ENCODE assay signal across 9 mouse cellular contexts in the genomic region with DNA sequence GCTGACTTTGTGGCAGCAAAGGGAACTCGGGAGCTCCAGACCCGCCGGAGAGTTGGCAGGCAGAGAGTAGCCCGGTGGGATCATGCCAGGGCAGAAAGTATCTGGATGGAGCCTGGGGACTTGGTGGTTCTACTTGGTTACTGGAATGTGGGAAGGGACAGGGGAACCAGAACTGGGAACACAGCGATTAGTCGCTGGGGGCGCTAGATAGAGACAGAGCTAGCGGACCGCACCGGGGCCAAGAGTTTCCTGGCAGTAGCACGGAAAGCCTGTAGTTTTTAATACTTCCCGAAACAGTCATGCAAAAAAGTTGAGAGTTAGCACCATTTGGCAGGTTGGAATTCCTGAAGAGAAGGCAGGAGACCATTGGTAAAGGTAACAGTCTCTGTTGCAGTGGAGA. TPM values are rescaled to one million over a fixed set of nuclear protein-coding genes. Genes with fewer than 3 reads are reported as not detected.
A peak's percentile ranks its signal among the peaks of the same experiment; 100 is the strongest.
DNase-seq lines count a peak whose midpoint lies in the region; ATAC-seq and TF ChIP-seq lines count a peak whose summit lies in the region.
"Had no signal": no experiment of that assay in that cellular context is flagged by ENCODE, and none has a peak within 500 bp of the region (broad histone marks: within the 10 kb centered on the region; RNA-seq: fewer than 3 reads in every experiment).

No protein-coding gene starts in this region.

- H3K36me3 ChIP-seq in neural tube, embryonic 11.5 days (ENCODE audit: control insufficient read depth, insufficient read depth, low read length) = no peaks in the 10 kb centered on the region
- no peaks in the 10 kb centered on the region for H3K36me3 ChIP-seq in heart, embryonic 14.5 days (ENCODE audit: control insufficient read depth, insufficient read depth, low read length)
- no peaks in the 10 kb centered on the region for H3K36me3 ChIP-seq in liver, adult 2 months (ENCODE audit: control insufficient read depth, insufficient read depth, low read length)
- H3K36me3 ChIP-seq: embryonic facial prominence, embryonic 12.5 days had no signal

- no peak overlapping the region for H3K9ac ChIP-seq in neural tube, embryonic 11.5 days (ENCODE audit: low read length)
- H3K9ac ChIP-seq in heart, embryonic 14.5 days (ENCODE audit: low read length) = peak overlapping the region; percentile 25; the same call in 1 of the 2 replicates
- H3K9ac ChIP-seq in liver, adult 2 months (ENCODE audit: low read depth, low read length) = no peak overlapping the region
- H3K9ac ChIP-seq: embryonic facial prominence, embryonic 12.5 days had no signal

- no peak for ATAC-seq in neural tube, embryonic 11.5 days (ENCODE audit: insufficient read depth, low FRiP score, low TSS enrichment)
- ATAC-seq in heart, embryonic 14.5 days (ENCODE audit: insufficient number of reproducible peaks, insufficient read depth, low FRiP score, low read depth) = no peak

- no peak overlapping the region for H3K4me2 ChIP-seq in neural tube, embryonic 11.5 days (ENCODE audit: low read depth)
- peak overlapping the region; percentile 38 for H3K4me2 ChIP-seq in heart, embryonic 14.5 days (ENCODE audit: low read length)
- H3K4me2 ChIP-seq: embryonic facial prominence, embryonic 12.5 days had no signal

- DNase-seq in cerebellum, adult 11 months = peak; percentile 7
- DNase-seq in cerebellum, adult 11-12 months = no peak
- peak; percentile 28 for DNase-seq in neural tube, embryonic 11.5 days (ENCODE audit: low spot score)
- DNase-seq in neural tube, embryonic 10.5 days (ENCODE audit: extremely low spot score, low spot score) = no peak
- DNase-seq in liver, adult 2 months (ENCODE audit: extremely low read depth, low read depth, low spot score) = no peak
- peak; percentile 22 to 28 for DNase-seq in spleen, postnatal 14 days (ENCODE audit: low spot score in 2 of 2)
- DNase-seq in urinary bladder, adult 18-20 months (ENCODE audit: low spot score in 2 of 2) = no peak

- 19% methylated on average over 12 of the region's 12 CpGs for WGBS in neural tube, embryonic 11.5 days
- 14% methylated on average over 12 of the region's 12 CpGs for WGBS in heart, embryonic 14.5 days
- WGBS in liver, adult 2 months = 24% methylated on average over 12 of the region's 12 CpGs

- H3K79me2 ChIP-seq in liver, adult 2 months (ENCODE audit: control insufficient read depth, insufficient read depth, low read length) = no peaks in the 10 kb centered on the region

- TF ChIP-seq CTCF in liver, adult 2 months (IDR thresholded peaks at IDR 0.05; ENCODE audit: low read depth, low read length) = peak; percentile 30; the same call in 1 of the 2 replicates

- H3K4me3 ChIP-seq in neural tube, embryonic 11.5 days (ENCODE audit: low read depth, low read length) = no peak overlapping the region
- H3K4me3 ChIP-seq in heart, embryonic 14.5 days (ENCODE audit: control insufficient read depth in 1 of 2, insufficient read depth in 1 of 2, low read depth in 1 of 2, low read length in 2 of 2) = no peak overlapping the region
- H3K4me3 ChIP-seq in liver, adult 2 months (ENCODE audit: insufficient read depth, low read depth, low read length) = no peak overlapping the region
- H3K4me3 ChIP-seq: embryonic facial prominence, embryonic 12.5 days had no signal

- H3K9me3 ChIP-seq in neural tube, embryonic 11.5 days (ENCODE audit: control insufficient read depth, low read length) = no peaks in the 10 kb centered on the region
- no peaks in the 10 kb centered on the region for H3K9me3 ChIP-seq in heart, embryonic 14.5 days (ENCODE audit: control insufficient read depth, low read length)
- H3K9me3 ChIP-seq: embryonic facial prominence, embryonic 12.5 days had no signal

- no peaks in the 10 kb centered on the region for H3K27me3 ChIP-seq in neural tube, embryonic 11.5 days (ENCODE audit: control insufficient read depth, insufficient read depth, low read length)
- H3K27me3 ChIP-seq in heart, embryonic 14.5 days (ENCODE audit: control insufficient read depth, insufficient read depth, low read length) = no peaks in the 10 kb centered on the region
- H3K27me3 ChIP-seq in liver, adult 2 months (ENCODE audit: control insufficient read depth, insufficient read depth, low read length) = no peaks in the 10 kb centered on the region
- H3K27me3 ChIP-seq: embryonic facial prominence, embryonic 12.5 days had no signal

- no peaks in the 10 kb centered on the region for H3K4me1 ChIP-seq in neural tube, embryonic 11.5 days (ENCODE audit: control insufficient read depth, insufficient read depth, low read length)
- peaks cover 0 to 4% of the 10 kb centered on the region in 2 experiments; a peak in 2 of 4 replicates for H3K4me1 ChIP-seq in heart, embryonic 14.5 days (ENCODE audit: control insufficient read depth in 2 of 2, insufficient read depth in 2 of 2, low read length in 2 of 2)
- peaks cover 2% of the 10 kb centered on the region for H3K4me1 ChIP-seq in liver, adult 2 months (ENCODE audit: control insufficient read depth, insufficient read depth, low read length)
- H3K4me1 ChIP-seq: embryonic facial prominence, embryonic 12.5 days had no signal

- no peak overlapping the region for H3K27ac ChIP-seq in neural tube, embryonic 11.5 days (ENCODE audit: low read depth, low read length)
- H3K27ac ChIP-seq in heart, embryonic 14.5 days (replicated peaks in 1 of 2; ENCODE audit: control insufficient read depth in 1 of 2, insufficient read depth in 1 of 2, low read depth in 2 of 2, low read length in 2 of 2) = no peak overlapping the region
- no peak overlapping the region for H3K27ac ChIP-seq in liver, adult 2 months (replicated peaks; ENCODE audit: insufficient read depth, low read depth, low read length)
- H3K27ac ChIP-seq: embryonic facial prominence, embryonic 12.5 days had no signal

- TF ChIP-seq POLR2A in liver, adult 2 months (IDR thresholded peaks at IDR 0.05; ENCODE audit: extremely low read depth, insufficient read depth, low read length) = no peak

RNA-seq across cellular contexts. Expression of a gene that starts 5.7 kb away (rescaled TPM):
- polyA plus RNA-seq in neural tube, embryonic 11.5 days (2014; fragmentation: Nextera tagmentation; extraction: Ambion mirVana) = 13.3 and 14.9 TPM in 2 replicates
- polyA plus RNA-seq in heart, embryonic 14.5 days (2014; fragmentation: Nextera tagmentation; extraction: Ambion mirVana) = 8.6 and 8.7 TPM in 2 replicates
- 2.3 and 2.4 TPM in 2 replicates for total RNA-seq in liver, adult 2 months (2014; rRNA removed)
- 3.2 and 3.5 TPM in 2 replicates for polyA plus RNA-seq in liver, adult 2 months (2012; rRNA removed)

RNA-seq across cellular contexts. Expression of a gene that starts 17.7 kb away (rescaled TPM):
- 0.01 TPM in 2 replicates for polyA plus RNA-seq in neural tube, embryonic 11.5 days (2014; fragmentation: Nextera tagmentation; extraction: Ambion mirVana)
- 0.01 and 0.03 TPM in 2 replicates for polyA plus RNA-seq in heart, embryonic 14.5 days (2014; fragmentation: Nextera tagmentation; extraction: Ambion mirVana)
- total RNA-seq in liver, adult 2 months (2014; rRNA removed) = under 0.01 TPM in 1 of 2 replicates, not detected in the other
- not detected in 2 replicates for polyA plus RNA-seq in liver, adult 2 months (2012; rRNA removed)
- polyA plus RNA-seq: embryonic facial prominence, embryonic 12.5 days had no signal

RNA-seq across cellular contexts. Expression of a gene that starts 37.5 kb away (rescaled TPM):
- polyA plus RNA-seq in neural tube, embryonic 11.5 days (2014; fragmentation: Nextera tagmentation; extraction: Ambion mirVana) = 629 and 640 TPM in 2 replicates
- polyA plus RNA-seq in heart, embryonic 14.5 days (2014; fragmentation: Nextera tagmentation; extraction: Ambion mirVana) = 411 and 444 TPM in 2 replicates
- 46.6 and 55.2 TPM in 2 replicates for total RNA-seq in liver, adult 2 months (2014; rRNA removed)
- 104 and 117 TPM in 2 replicates for polyA plus RNA-seq in liver, adult 2 months (2012; rRNA removed)

Comparison
In these comparisons a context has a peak if more than half of its experiments do, and no peak if none do; other contexts are left out.
1. DNase-seq: peak in cerebellum, adult 11 months (single experiment), neural tube, embryonic 11.5 days (single experiment) and spleen, postnatal 14 days (2 of 2); none in cerebellum, adult 11-12 months (single experiment), neural tube, embryonic 10.5 days (single experiment), liver, adult 2 months (single experiment) and urinary bladder, adult 18-20 months (0 of 2).